Mouse (Mus musculus) liver, embryonic 12.5 days (tissue): ENCODE measurements around the gene Lrrn1. TPM values are rescaled to one million over a fixed set of nuclear protein-coding genes. Genes with fewer than 3 reads are reported as not detected.

Experiments
- ATAC-seq: fragments of 200-750 bp; cut with Nextera tagmentation; 2 replicates; pipeline ENCODE4 v1.8.0; 2017; ENCODE audit warnings: moderate number of reproducible peaks, mild to moderate bottlenecking, moderate library complexity
- H3K27ac ChIP-seq: fragments of 300-500 bp; sonication (generic); 2 replicates; pipeline ENCODE4 v1.5.1; 2016; ENCODE audit warnings: mild to moderate bottlenecking
- H3K27me3 ChIP-seq: fragments of 300-500 bp; sonication (generic); replicated peaks from 2 replicates; pipeline ENCODE4 v1.6.1; 2016; ENCODE audit warnings: mild to moderate bottlenecking, moderate library complexity
- H3K36me3 ChIP-seq: fragments of 300-500 bp; sonication (generic); 2 replicates; pipeline ENCODE4 v1.6.1; 2016; ENCODE audit warnings: mild to moderate bottlenecking, moderate library complexity
- H3K4me1 ChIP-seq: fragments of 300-500 bp; sonication (generic); 2 replicates; pipeline ENCODE4 v1.6.1; 2016
- H3K4me2 ChIP-seq: fragments of 300-500 bp; sonication (generic); 2 replicates; pipeline ENCODE4 v1.6.1; 2016; ENCODE audit warnings: mild to moderate bottlenecking, moderate library complexity
- H3K4me3 ChIP-seq: fragments of 300-500 bp; sonication (generic); 2 replicates; pipeline ENCODE4 v1.5.1; 2016; ENCODE audit warnings: mild to moderate bottlenecking, moderate library complexity
- H3K9ac ChIP-seq: fragments of 300-500 bp; sonication (generic); 2 replicates; pipeline ENCODE4 v1.6.1; 2016; ENCODE audit warnings: mild to moderate bottlenecking, moderate library complexity
- H3K9me3 ChIP-seq: fragments of 300-500 bp; sonication (generic); replicated peaks from 2 replicates; pipeline ENCODE4 v1.6.1; 2016; ENCODE audit warnings: mild to moderate bottlenecking, moderate library complexity
- WGBS: fragments of 180-500 bp; shearing (Covaris S2); methylation state at CpG from one replicate; pipeline ENCODE4 v1.1.7; 2016; ENCODE audit not compliant: insufficient replicate concordance; 5-methylcytosine and 5-hydroxymethylcytosine counted together
- polyA plus RNA-seq: library from polyadenylated mRNA; unstranded; fragments of >200 nt; fragmentation: Nextera tagmentation; extraction: Ambion mirVana; gene quantifications from 2 replicates; pipeline ENCODE4 v1.2.1, GENCODE M21; 2016

Gene Lrrn1
- polyA plus RNA-seq, 1 experiment from 2014 or later = 0.67 TPM

- H3K27me3 ChIP-seq = no peaks in the 10 kb centered on the region
- H3K4me3 ChIP-seq = no peak overlapping the region
- 27% methylated on average over 1 of the region's 1 CpGs for WGBS
- H3K9me3 ChIP-seq = no peaks in the 10 kb centered on the region
- H3K4me1 ChIP-seq = no peaks in the 10 kb centered on the region
- no peak overlapping the region for H3K4me2 ChIP-seq
- H3K9ac ChIP-seq = no peak overlapping the region
- ATAC-seq = no peak
- H3K36me3 ChIP-seq = no peaks in the 10 kb centered on the region
- H3K27ac ChIP-seq = no peak overlapping the region
Observed at GRCm38 (mm10) chr6:107614288-107614687, 84.7 kb downstream of the Lrrn1 start.
